Mouse (Mus musculus) Patski (cell line): ENCODE results near the gene Gabbr2. TPM values are rescaled to one million over a fixed set of nuclear protein-coding genes. Genes with fewer than 3 reads are reported as not detected.

Source experiments
- ATAC-seq: fragments of 100-300 bp; one replicate; pipeline ENCODE4 v1.8.0; 2021
- CTCF ChIA-PET: fragments of 350-600 bp; sonication (Branson Sonifier 250); formaldehyde crosslinking; loops from one replicate; lab custom pipeline; 2022; ENCODE audit warnings: inconsistent platforms; lab: Charles Lee
- POLR2A ChIA-PET: fragments of 350-600 bp; sonication (Branson Sonifier 250); formaldehyde crosslinking; loops from one replicate; lab custom pipeline; 2022; ENCODE audit warnings: antibody characterized with exemption, inconsistent platforms; lab: Charles Lee
- DNase-seq: peaks from one replicate; pipeline ENCODE4 v3.0.0-alpha.2; 2011; ENCODE audit warnings: low read depth, low spot score
- H3K27me3 ChIP-seq: fragments of 371-371 bp; one replicate; pipeline ENCODE4 v1.5.1; 2021
- CTCF ChIP-seq: fragments of 100-300 bp; IDR thresholded peaks from one replicate; pipeline ENCODE4 v1.5.1; 2021
- in situ Hi-C: fragments of 300-500 bp; cut with MboI; formaldehyde crosslinking; loops from 3 replicates; pipeline ENCODE4 v1.11.1; 2018; ENCODE audit warnings: low pct_unique_long_range_greater_than_20kb, mixed read lengths
- polyA plus RNA-seq: library from polyadenylated mRNA; unstranded; gene quantifications from one replicate; pipeline ENCODE4 v1.2.3, GENCODE M21; 2021

The Gabbr2 gene
- polyA plus RNA-seq, 1 experiment from 2014 or later: not detected

- ATAC-seq: no peak
- no peak for DNase-seq
- in situ Hi-C loops: no loop called here
- ChIA-PET POLR2A (no interaction called here), CTCF (no interaction called here)
- TF ChIP-seq CTCF: no peak
- peaks cover 6% of the 10 kb centered on the region for H3K27me3 ChIP-seq
Observed at GRCm38 (mm10) chr4:46919144-46919543, 72.5 kb downstream of the Gabbr2 start.

GRCm38 (mm10) chr4:46916786-46917185, 74.9 kb downstream of the Gabbr2 start:
- no peak for DNase-seq
- no peak for ATAC-seq
- ChIA-PET CTCF (no interaction called here), POLR2A (no interaction called here)
- in situ Hi-C loops: no loop called here
- H3K27me3 ChIP-seq: peaks cover 6% of the 10 kb centered on the region
- no peak for TF ChIP-seq CTCF

- ChIA-PET POLR2A (no interaction called here), CTCF (no interaction called here)
- no peak for TF ChIP-seq CTCF
- no peak for DNase-seq
- no peak for ATAC-seq
- in situ Hi-C loops: no loop called here
- peaks cover 5% of the 10 kb centered on the region for H3K27me3 ChIP-seq
Observed at GRCm38 (mm10) chr4:46915934-46916333, 75.7 kb downstream of the Gabbr2 start.

- DNase-seq: no peak
- peaks cover under 1% of the 10 kb centered on the region for H3K27me3 ChIP-seq
Observed at GRCm38 (mm10) chr4:46915476-46915875, 76.2 kb downstream of the Gabbr2 start.

GRCm38 (mm10) chr4:46914606-46915005, 77.1 kb downstream of the Gabbr2 start:
- no peak for DNase-seq
- CTCF ChIA-PET: no interaction called here
- in situ Hi-C loops: no loop called here
- no peaks in the 10 kb centered on the region for H3K27me3 ChIP-seq
- POLR2A ChIA-PET: no interaction called here
- no peak for ATAC-seq
- no peak for TF ChIP-seq CTCF

More at GRCm38 (mm10) chr4:46915476-46915875, 76.2 kb downstream of the Gabbr2 start:
- CTCF ChIA-PET: no interaction called here
- in situ Hi-C loops: no loop called here
- POLR2A ChIA-PET: no interaction called here
- no peak for TF ChIP-seq CTCF
- no peak for ATAC-seq

GRCm38 (mm10) chr4:46906036-46906691, 85.5 kb downstream of the Gabbr2 start:
- no peak for DNase-seq
- in situ Hi-C loops: no loop called here
- ChIA-PET CTCF (no interaction called here), POLR2A (interaction anchor here (0.6 kb wide), 1 partner anchor 433 kb away, joined by 5 read pairs; no protein-coding TSS in a partner anchor)
- H3K27me3 ChIP-seq: peaks cover 10% of the 10 kb centered on the region
- TF ChIP-seq CTCF: no peak
- ATAC-seq: no peak

- CTCF ChIA-PET: no interaction called here
- in situ Hi-C loops: no loop called here
- POLR2A ChIA-PET: interaction anchor here (0.6 kb wide), 1 partner anchor 434 kb away, joined by 5 read pairs; no protein-coding TSS in a partner anchor
- peaks cover 10% of the 10 kb centered on the region for H3K27me3 ChIP-seq
- no peak for ATAC-seq
- no peak for TF ChIP-seq CTCF
- no peak for DNase-seq
Observed at GRCm38 (mm10) chr4:46905152-46905551, 86.5 kb downstream of the Gabbr2 start.

GRCm38 (mm10) chr4:46904129-46904528, 87.5 kb downstream of the Gabbr2 start:
- DNase-seq (no peak), ATAC-seq (no peak)
- H3K27me3 ChIP-seq: peaks cover 10% of the 10 kb centered on the region
- POLR2A ChIA-PET: no interaction called here
- CTCF ChIA-PET: no interaction called here
- in situ Hi-C loops: no loop called here
- TF ChIP-seq CTCF: no peak

- no peak for DNase-seq
- TF ChIP-seq CTCF: no peak
- peaks cover 9% of the 10 kb centered on the region for H3K27me3 ChIP-seq
- ATAC-seq: no peak
- POLR2A ChIA-PET: no interaction called here
- in situ Hi-C loops: no loop called here
- CTCF ChIA-PET: no interaction called here
Observed at GRCm38 (mm10) chr4:46898546-46898945, 93.1 kb downstream of the Gabbr2 start.

GRCm38 (mm10) chr4:46897634-46898399, 93.9 kb downstream of the Gabbr2 start:
- CTCF ChIA-PET: no interaction called here
- in situ Hi-C loops: no loop called here
- no peak for ATAC-seq

GRCm38 (mm10) chr4:46894144-46894543, 97.5 kb downstream of the Gabbr2 start:
- in situ Hi-C loops: no loop called here
- DNase-seq: no peak
- ATAC-seq: no peak
- peaks cover 14% of the 10 kb centered on the region for H3K27me3 ChIP-seq
- ChIA-PET CTCF (no interaction called here), POLR2A (no interaction called here)
- no peak for TF ChIP-seq CTCF

More at GRCm38 (mm10) chr4:46897634-46898399, 93.9 kb downstream of the Gabbr2 start:
- POLR2A ChIA-PET: no interaction called here
- H3K27me3 ChIP-seq: peaks cover 6% of the 10 kb centered on the region
- TF ChIP-seq CTCF: no peak
- DNase-seq: no peak
